Mouse (Mus musculus): ENCODE measurements at regions not wholly inside any gene's neighbourhood (a gene's known extent, or its start where the extent isn't known, plus 50 kb on each side); places are given as distances from the start of the nearest gene placed in this dataset.

GRCm38 (mm10) chr9:63896073-63896807 is 125.6 kb downstream of the Smad6 start:
- DNase-seq, result peak; percentile 83 to 93

GRCm38 (mm10) chr9:63892235-63892971 is 129.5 kb downstream of the Smad6 start:
- no peak for DNase-seq

GRCm38 (mm10) chr9:63890717-63891116 is 131.1 kb downstream of the Smad6 start:
- peak; percentile 47 to 80 for DNase-seq

GRCm38 (mm10) chr9:63889570-63889969 is 131.8 kb upstream of the Smad3 start:
- no peak for DNase-seq

GRCm38 (mm10) chr9:63884971-63885370 is 127.2 kb upstream of the Smad3 start:
- no peak for DNase-seq

GRCm38 (mm10) chr9:63883738-63884520 is 126.1 kb upstream of the Smad3 start:
- DNase-seq, result peak in 1 of 2 experiments; percentile 27

GRCm38 (mm10) chr9:63881692-63882091 is 123.9 kb upstream of the Smad3 start:
- no peak for DNase-seq

GRCm38 (mm10) chr9:63881261-63881563 is 123.4 kb upstream of the Smad3 start:
- no peak for DNase-seq

- no peak for DNase-seq
Observed at GRCm38 (mm10) chr9:63880487-63881260, 122.9 kb upstream of the Smad3 start.

- DNase-seq, result no peak
Observed at GRCm38 (mm10) chr9:63879710-63880428, 122.1 kb upstream of the Smad3 start.

- no peak for DNase-seq
Observed at GRCm38 (mm10) chr9:63877864-63878263, 120.1 kb upstream of the Smad3 start.

- no peak for DNase-seq
Observed at GRCm38 (mm10) chr9:63876886-63877285, 119.1 kb upstream of the Smad3 start.

- DNase-seq, result no peak
Observed at GRCm38 (mm10) chr9:63876023-63876422, 118.2 kb upstream of the Smad3 start.

- DNase-seq, result no peak
Observed at GRCm38 (mm10) chr9:63875193-63875592, 117.4 kb upstream of the Smad3 start.

- DNase-seq, result no peak
Observed at GRCm38 (mm10) chr9:63864350-63864749, 106.6 kb upstream of the Smad3 start.

GRCm38 (mm10) chr9:63863328-63863727 is 105.5 kb upstream of the Smad3 start:
- no peak for DNase-seq

- no peak for DNase-seq
Observed at GRCm38 (mm10) chr9:63862427-63862826, 104.6 kb upstream of the Smad3 start.

GRCm38 (mm10) chr9:63861418-63861817 is 103.6 kb upstream of the Smad3 start:
- no peak for DNase-seq

- DNase-seq, result no peak
Observed at GRCm38 (mm10) chr9:63860196-63860595, 102.4 kb upstream of the Smad3 start.

- DNase-seq, result peak; percentile 50 to 69
Observed at GRCm38 (mm10) chr9:63856065-63856736, 98.4 kb upstream of the Smad3 start.

- no peak for DNase-seq
Observed at GRCm38 (mm10) chr9:63851809-63852208, 94.0 kb upstream of the Smad3 start.

GRCm38 (mm10) chr9:63850316-63850693 is 92.5 kb upstream of the Smad3 start:
- no peak for DNase-seq
